Mouse (Mus musculus): Measurements from ENCODE around the gene 1700029F12Rik. TPM values are rescaled to one million over a fixed set of nuclear protein-coding genes. Genes with fewer than 3 reads are reported as not detected.
"Not testable (repeated sequence)": the region's sequence is repeated elsewhere in the genome, so short reads cannot be mapped to it uniquely, and the experiment has no call there.

1700029F12Rik gene
- polyA plus RNA-seq, 1 experiment from 2014 or later = not detected

GRCm38 (mm10) chr13:97064844-97065621 is 30.9 kb upstream of the 1700029F12Rik start:
- Histone ChIP-seq H3K4me1 (peaks cover 12% of the 10 kb centered on the region), H3K27me3 (peaks cover 15% of the 10 kb centered on the region)
- 45% methylated on average over 18 of the region's 18 CpGs for WGBS
- not testable (repeated sequence) for H3K9me3 ChIP-seq; H3K36me3 ChIP-seq; H3K27ac ChIP-seq (replicated peaks); ATAC-seq (ENCODE audit: low FRiP score, low read depth); H3K4me3 ChIP-seq; H3K4me2 ChIP-seq (replicated peaks); H3K9ac ChIP-seq (replicated peaks)

GRCm38 (mm10) chr13:97064413-97064812 is 30.3 kb upstream of the 1700029F12Rik start:
- Histone ChIP-seq H3K36me3 (no peaks in the 10 kb centered on the region), H3K4me1 (peaks cover 12% of the 10 kb centered on the region), H3K4me2 (replicated peaks) (no peak overlapping the region), H3K27ac (replicated peaks) (no peak overlapping the region), H3K9ac (replicated peaks) (no peak overlapping the region), H3K9me3 (no peaks in the 10 kb centered on the region), H3K4me3 (no peak overlapping the region), H3K27me3 (peaks cover 11% of the 10 kb centered on the region)
- no peak for ATAC-seq (ENCODE audit: low FRiP score, low read depth)
- 73% methylated on average over 3 of the region's 3 CpGs for WGBS

GRCm38 (mm10) chr13:97063431-97063830 is 29.3 kb upstream of the 1700029F12Rik start:
- Histone ChIP-seq H3K9me3 (no peaks in the 10 kb centered on the region), H3K4me3 (no peak overlapping the region), H3K9ac (replicated peaks) (no peak overlapping the region), H3K27me3 (peaks cover 8% of the 10 kb centered on the region; the same call in 1 of the 2 replicates), H3K27ac (replicated peaks) (no peak overlapping the region), H3K4me2 (replicated peaks) (no peak overlapping the region), H3K36me3 (no peaks in the 10 kb centered on the region), H3K4me1 (peaks cover 12% of the 10 kb centered on the region)
- 95% methylated on average over 2 of the region's 2 CpGs for WGBS
- ATAC-seq (ENCODE audit: low FRiP score, low read depth) = no peak

- Histone ChIP-seq H3K4me1 (peaks cover 7% of the 10 kb centered on the region), H3K27ac (replicated peaks) (no peak overlapping the region), H3K9ac (replicated peaks) (no peak overlapping the region), H3K9me3 (no peaks in the 10 kb centered on the region), H3K4me2 (replicated peaks) (no peak overlapping the region), H3K27me3 (no peaks in the 10 kb centered on the region), H3K36me3 (no peaks in the 10 kb centered on the region), H3K4me3 (no peak overlapping the region)
- no peak for ATAC-seq (ENCODE audit: low FRiP score, low read depth)
- 94% methylated on average over 3 of the region's 3 CpGs for WGBS
Observed at GRCm38 (mm10) chr13:97062151-97062550, 28.0 kb upstream of the 1700029F12Rik start.

- 0 out of 2 replicates have a peak, but pooled peaks cover 2% of the 10 kb centered on the region for H3K4me1 ChIP-seq
- WGBS = 85% methylated on average over 2 of the region's 8 CpGs
- H3K27me3 ChIP-seq = no peaks in the 10 kb centered on the region
- H3K4me2 ChIP-seq (replicated peaks) = no peak overlapping the region
- no peaks in the 10 kb centered on the region for H3K9me3 ChIP-seq
- H3K36me3 ChIP-seq = no peaks in the 10 kb centered on the region
- H3K9ac ChIP-seq (replicated peaks) = no peak overlapping the region
- ATAC-seq (ENCODE audit: low FRiP score, low read depth) = no peak
- no peak overlapping the region for H3K27ac ChIP-seq (replicated peaks)
- no peak overlapping the region for H3K4me3 ChIP-seq
Observed at GRCm38 (mm10) chr13:97060331-97060730, 26.2 kb upstream of the 1700029F12Rik start.

- Histone ChIP-seq H3K27me3 (no peaks in the 10 kb centered on the region), H3K27ac (replicated peaks) (no peak overlapping the region), H3K9ac (replicated peaks) (no peak overlapping the region), H3K9me3 (no peaks in the 10 kb centered on the region), H3K4me1 (0 out of 2 replicates have a peak, but pooled peaks cover under 1% of the 10 kb centered on the region), H3K36me3 (no peaks in the 10 kb centered on the region), H3K4me3 (no peak overlapping the region), H3K4me2 (replicated peaks) (no peak overlapping the region)
- no peak for ATAC-seq (ENCODE audit: low FRiP score, low read depth)
- WGBS = 89% methylated on average over 6 of the region's 6 CpGs
Observed at GRCm38 (mm10) chr13:97059746-97060145, 25.6 kb upstream of the 1700029F12Rik start.

GRCm38 (mm10) chr13:97057817-97058216 is 23.7 kb upstream of the 1700029F12Rik start:
- Histone ChIP-seq H3K4me2 (replicated peaks) (no peak overlapping the region), H3K9ac (replicated peaks) (no peak overlapping the region), H3K9me3 (no peaks in the 10 kb centered on the region), H3K36me3 (no peaks in the 10 kb centered on the region), H3K27me3 (no peaks in the 10 kb centered on the region), H3K4me1 (no peaks in the 10 kb centered on the region), H3K4me3 (no peak overlapping the region), H3K27ac (replicated peaks) (no peak overlapping the region)
- 68% methylated on average over 4 of the region's 4 CpGs for WGBS
- no peak for ATAC-seq (ENCODE audit: low FRiP score, low read depth)

- H3K27me3 ChIP-seq = no peaks in the 10 kb centered on the region
- no peaks in the 10 kb centered on the region for H3K4me1 ChIP-seq
- H3K4me2 ChIP-seq (replicated peaks) = no peak overlapping the region
- no peaks in the 10 kb centered on the region for H3K9me3 ChIP-seq
- H3K4me3 ChIP-seq = no peak overlapping the region
- H3K27ac ChIP-seq (replicated peaks) = no peak overlapping the region
- ATAC-seq (ENCODE audit: low FRiP score, low read depth) = no peak
- H3K9ac ChIP-seq (replicated peaks) = no peak overlapping the region
- H3K36me3 ChIP-seq = no peaks in the 10 kb centered on the region
- 83% methylated on average over 8 of the region's 8 CpGs for WGBS
Observed at GRCm38 (mm10) chr13:97053844-97054243, 19.7 kb upstream of the 1700029F12Rik start.

GRCm38 (mm10) chr13:97052667-97053066 is 18.5 kb upstream of the 1700029F12Rik start:
- ATAC-seq (ENCODE audit: low FRiP score, low read depth) = peak; percentile 16; the same call in 1 of the 2 replicates

GRCm38 (mm10) chr13:97051158-97051557 is 17.0 kb upstream of the 1700029F12Rik start:
- H3K9me3 ChIP-seq = no peaks in the 10 kb centered on the region
- H3K4me3 ChIP-seq = no peak overlapping the region
- no peaks in the 10 kb centered on the region for H3K36me3 ChIP-seq
- no peak for ATAC-seq (ENCODE audit: low FRiP score, low read depth)
- H3K9ac ChIP-seq (replicated peaks) = no peak overlapping the region
- H3K27me3 ChIP-seq = no peaks in the 10 kb centered on the region
- H3K27ac ChIP-seq (replicated peaks) = no peak overlapping the region
- H3K4me2 ChIP-seq (replicated peaks) = no peak overlapping the region
- H3K4me1 ChIP-seq = no peaks in the 10 kb centered on the region
- WGBS = 85% methylated on average over 6 of the region's 6 CpGs

More at GRCm38 (mm10) chr13:97052667-97053066, 18.5 kb upstream of the 1700029F12Rik start:
- 14% methylated on average over 11 of the region's 11 CpGs for WGBS
- H3K4me3 ChIP-seq = no peak overlapping the region
- H3K4me1 ChIP-seq = no peaks in the 10 kb centered on the region
- no peaks in the 10 kb centered on the region for H3K9me3 ChIP-seq
- H3K27ac ChIP-seq (replicated peaks) = no peak overlapping the region
- no peak overlapping the region for H3K4me2 ChIP-seq (replicated peaks)
- H3K36me3 ChIP-seq = no peaks in the 10 kb centered on the region
- no peaks in the 10 kb centered on the region for H3K27me3 ChIP-seq
- no peak overlapping the region for H3K9ac ChIP-seq (replicated peaks)

GRCm38 (mm10) chr13:97030075-97030474 is 4.1 kb downstream of the 1700029F12Rik start:
- no peak overlapping the region for H3K9ac ChIP-seq (replicated peaks)
- no peak for ATAC-seq (ENCODE audit: low FRiP score, low read depth)
- H3K9me3 ChIP-seq = no peaks in the 10 kb centered on the region
- H3K27ac ChIP-seq (replicated peaks) = no peak overlapping the region
- H3K36me3 ChIP-seq = no peaks in the 10 kb centered on the region
- no peaks in the 10 kb centered on the region for H3K27me3 ChIP-seq
- WGBS = 90% methylated on average over 13 of the region's 13 CpGs
- H3K4me1 ChIP-seq = no peaks in the 10 kb centered on the region
- H3K4me2 ChIP-seq (replicated peaks) = no peak overlapping the region
- H3K4me3 ChIP-seq = no peak overlapping the region

GRCm38 (mm10) chr13:97021906-97022305 is 12.3 kb downstream of the 1700029F12Rik start:
- no peak for ATAC-seq (ENCODE audit: low FRiP score, low read depth)
- 67% methylated on average over 4 of the region's 4 CpGs for WGBS
- no peak overlapping the region for H3K9ac ChIP-seq (replicated peaks)
- no peaks in the 10 kb centered on the region for H3K36me3 ChIP-seq
- no peaks in the 10 kb centered on the region for H3K4me1 ChIP-seq
- no peak overlapping the region for H3K4me3 ChIP-seq
- no peaks in the 10 kb centered on the region for H3K27me3 ChIP-seq
- no peak overlapping the region for H3K27ac ChIP-seq (replicated peaks)
- no peak overlapping the region for H3K4me2 ChIP-seq (replicated peaks)
- no peaks in the 10 kb centered on the region for H3K9me3 ChIP-seq

Measured in midbrain, embryonic 12.5 days (tissue).